Mouse (Mus musculus): Measurements from ENCODE around the gene Dpp10. TPM values are rescaled to one million over a fixed set of nuclear protein-coding genes. Genes with fewer than 3 reads are reported as not detected.

Dpp10 gene
- 0.02 TPM in 1 of 2 replicates, not detected in the other for polyA plus RNA-seq (2012; rRNA removed)

GRCm38 (mm10) chr1:124044925-124045640 lies at the start of gene Dpp10:
Gene Dpp10 (minus strand): TSS chr1:124045559.

